Comparison of ENCODE assay signal across 8 mouse cellular contexts in the genomic region with DNA sequence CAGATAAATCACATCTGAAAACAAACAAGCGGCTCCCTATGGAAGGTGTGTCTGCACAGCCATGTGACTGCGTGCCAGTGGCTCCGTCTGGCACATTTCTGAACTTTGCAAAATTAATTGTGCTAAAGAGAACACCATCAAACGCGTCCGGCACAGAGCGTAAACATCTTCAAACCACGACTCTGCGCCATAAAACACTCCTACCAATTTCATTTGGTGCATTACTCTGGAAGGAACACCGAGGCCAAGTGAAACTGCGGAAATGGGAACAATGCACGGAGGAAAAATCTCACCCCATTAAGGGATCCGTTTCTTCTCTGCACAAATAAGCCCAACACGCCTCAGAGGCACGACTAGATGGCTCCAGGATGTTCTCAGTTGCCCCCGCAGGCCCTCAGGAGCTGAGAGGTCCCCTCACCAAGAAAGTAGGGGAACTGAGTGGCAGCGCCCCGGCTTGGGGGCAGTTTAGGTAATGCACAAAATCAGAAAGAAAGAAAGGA. TPM values are rescaled to one million over a fixed set of nuclear protein-coding genes. Genes with fewer than 3 reads are reported as not detected.
A peak's percentile ranks its signal among the peaks of the same experiment; 100 is the strongest.
DNase-seq lines count a peak whose midpoint lies in the region; ATAC-seq lines count a peak whose summit lies in the region.

No protein-coding gene starts in this region.

- no peaks in the 10 kb centered on the region for H3K36me3 ChIP-seq in intestine, embryonic 15.5 days
- H3K36me3 ChIP-seq in lung, embryonic 15.5 days = no peaks in the 10 kb centered on the region

- peak; percentile 9 for ATAC-seq in intestine, embryonic 15.5 days
- ATAC-seq in lung, embryonic 15.5 days (ENCODE audit: borderline replicate concordance, extremely low read depth, low FRiP score, low TSS enrichment) = no peak

- no peaks in the 10 kb centered on the region for H3K9me3 ChIP-seq in intestine, embryonic 15.5 days
- H3K9me3 ChIP-seq in lung, embryonic 15.5 days = no peaks in the 10 kb centered on the region

- peak; percentile 58 for DNase-seq in adrenal gland, postnatal 14 days
- DNase-seq in adrenal gland, adult 8-10 months = no peak
- DNase-seq in thymus, postnatal 0 days (ENCODE audit: low spot score) = peak; percentile 7
- no peak for DNase-seq in thymus, postnatal 25 days
- peak; percentile 44 for DNase-seq in testis, postnatal 10 days (ENCODE audit: low spot score)
- no peak for DNase-seq in urinary bladder, postnatal 14 days (ENCODE audit: low spot score)

- H3K27me3 ChIP-seq in intestine, embryonic 15.5 days (replicated peaks) = no peaks in the 10 kb centered on the region
- H3K27me3 ChIP-seq in lung, embryonic 15.5 days = no peaks in the 10 kb centered on the region; the same call in 1 of the 2 replicates

- peak overlapping the region; percentile 83 for H3K27ac ChIP-seq in intestine, embryonic 15.5 days
- peak overlapping the region; percentile 94 for H3K27ac ChIP-seq in lung, embryonic 15.5 days

- peak overlapping the region; percentile 86 for H3K4me2 ChIP-seq in intestine, embryonic 15.5 days (replicated peaks)
- H3K4me2 ChIP-seq in lung, embryonic 15.5 days = peak overlapping the region; percentile 88

- H3K4me1 ChIP-seq in intestine, embryonic 15.5 days (replicated peaks) = peaks cover 11% of the 10 kb centered on the region; the same call in 1 of the 2 replicates
- H3K4me1 ChIP-seq in lung, embryonic 15.5 days = peaks cover 50% of the 10 kb centered on the region

- WGBS in intestine, embryonic 15.5 days = 2% methylated on average over 18 of the region's 18 CpGs
- WGBS in lung, embryonic 15.5 days = under 1% methylated on average over 18 of the region's 18 CpGs

- H3K9ac ChIP-seq in intestine, embryonic 15.5 days = peak overlapping the region; percentile 68
- H3K9ac ChIP-seq in lung, embryonic 15.5 days = peak overlapping the region; percentile 81

- H3K4me3 ChIP-seq in intestine, embryonic 15.5 days (replicated peaks) = peak overlapping the region; percentile 69
- peak overlapping the region; percentile 93 for H3K4me3 ChIP-seq in lung, embryonic 15.5 days

RNA-seq across cellular contexts. Expression of gene Lifr, which starts 38.3 kb away (rescaled TPM):
- total RNA-seq in adrenal gland, postnatal 14 days (2021) = 78.0 and 79.5 TPM in 2 replicates
- 10 to 100 TPM; 44.0 to 95.8 (median 70.5) TPM for total RNA-seq in adrenal gland, adult 8-10 months (2022)
- 23.0 and 29.9 TPM in 2 replicates for polyA plus RNA-seq in thymus, postnatal 0 days (2015; fragmentation: Nextera tagmentation; extraction: Ambion mirVana)
- 16.4 and 17.4 TPM in 2 replicates for polyA plus RNA-seq in intestine, embryonic 15.5 days (2015; fragmentation: Nextera tagmentation; extraction: Ambion mirVana)
- 22.7 and 24.1 TPM in 2 replicates for polyA plus RNA-seq in lung, embryonic 15.5 days (2015; fragmentation: Nextera tagmentation; extraction: Ambion mirVana)

Comparison
In these comparisons a context has a peak if more than half of its experiments do, and no peak if none do; other contexts are left out.
1. DNase-seq: peak in adrenal gland, postnatal 14 days (single experiment), thymus, postnatal 0 days (single experiment) and testis, postnatal 10 days (single experiment); none in adrenal gland, adult 8-10 months (single experiment), thymus, postnatal 25 days (single experiment) and urinary bladder, postnatal 14 days (single experiment).